Mouse (Mus musculus): Measurements from ENCODE around the gene Gmeb1. TPM values are rescaled to one million over a fixed set of nuclear protein-coding genes. Genes with fewer than 3 reads are reported as not detected.
"Not testable (repeated sequence)": the region's sequence is repeated elsewhere in the genome, so short reads cannot be mapped to it uniquely, and the experiment has no call there.

The Gmeb1 gene
- polyA plus RNA-seq, 1 experiment, result 1.8 TPM

- Histone ChIP-seq H3K4me1 (ENCODE audit: control insufficient read depth) (peaks cover 29% of the 10 kb centered on the region), H3K27me3 (ENCODE audit: control insufficient read depth) (no peaks in the 10 kb centered on the region), H3K4me3 (replicated peaks) (peak overlapping the region; percentile 68), H3K36me3 (ENCODE audit: control insufficient read depth) (no peaks in the 10 kb centered on the region), H3K9me3 (ENCODE audit: control insufficient read depth, low read length) (no peaks in the 10 kb centered on the region)
- no peak for TF ChIP-seq GATA1 (IDR thresholded peaks at IDR 0.05; ENCODE audit: low read length)
- no peak for TF ChIP-seq TAL1 (IDR thresholded peaks at IDR 0.05; ENCODE audit: low read length)
Observed at GRCm38 (mm10) chr4:132301965-132302938, 40.9 kb upstream of the Gmeb1 start.

- Histone ChIP-seq H3K4me1 (ENCODE audit: control insufficient read depth) (peaks cover 29% of the 10 kb centered on the region), H3K9me3 (ENCODE audit: control insufficient read depth, low read length) (no peaks in the 10 kb centered on the region), H3K27me3 (ENCODE audit: control insufficient read depth) (no peaks in the 10 kb centered on the region), H3K36me3 (ENCODE audit: control insufficient read depth) (no peaks in the 10 kb centered on the region), H3K4me3 (replicated peaks) (no peak overlapping the region)
- TF ChIP-seq GATA1 (IDR thresholded peaks at IDR 0.05; ENCODE audit: low read length) (no peak), TAL1 (IDR thresholded peaks at IDR 0.05; ENCODE audit: low read length) (no peak)
Observed at GRCm38 (mm10) chr4:132301486-132301885, 40.1 kb upstream of the Gmeb1 start.

- TF ChIP-seq TAL1 (IDR thresholded peaks at IDR 0.05; ENCODE audit: low read length) (no peak), GATA1 (IDR thresholded peaks at IDR 0.05; ENCODE audit: low read length) (no peak)
- no peak overlapping the region for H3K4me3 ChIP-seq (replicated peaks)
- peaks cover 9% of the 10 kb centered on the region for H3K36me3 ChIP-seq (ENCODE audit: control insufficient read depth)
- H3K4me1 ChIP-seq (ENCODE audit: control insufficient read depth), result peaks cover 24% of the 10 kb centered on the region
- no peaks in the 10 kb centered on the region for H3K27me3 ChIP-seq (ENCODE audit: control insufficient read depth)
- no peaks in the 10 kb centered on the region for H3K9me3 ChIP-seq (ENCODE audit: control insufficient read depth, low read length)
Observed at GRCm38 (mm10) chr4:132299849-132300248, 38.4 kb upstream of the Gmeb1 start.

GRCm38 (mm10) chr4:132295696-132296390, 34.4 kb upstream of the Gmeb1 start:
- peaks cover 49% of the 10 kb centered on the region for H3K36me3 ChIP-seq (ENCODE audit: control insufficient read depth)
- H3K27me3 ChIP-seq (ENCODE audit: control insufficient read depth), result no peaks in the 10 kb centered on the region
- TF ChIP-seq TAL1 (IDR thresholded peaks at IDR 0.05; ENCODE audit: low read length), result no peak
- TF ChIP-seq GATA1 (IDR thresholded peaks at IDR 0.05; ENCODE audit: low read length), result no peak
- H3K9me3 ChIP-seq (ENCODE audit: control insufficient read depth, low read length), result peaks cover 5% of the 10 kb centered on the region
- H3K4me1 ChIP-seq (ENCODE audit: control insufficient read depth), result peaks cover 12% of the 10 kb centered on the region
- no peak overlapping the region for H3K4me3 ChIP-seq (replicated peaks)

GRCm38 (mm10) chr4:132293682-132294240, 32.4 kb upstream of the Gmeb1 start:
- H3K4me3 ChIP-seq (replicated peaks), result no peak overlapping the region
- TF ChIP-seq TAL1 (IDR thresholded peaks at IDR 0.05; ENCODE audit: low read length), result no peak
- TF ChIP-seq GATA1 (IDR thresholded peaks at IDR 0.05; ENCODE audit: low read length), result no peak

GRCm38 (mm10) chr4:132292988-132293387, 31.6 kb upstream of the Gmeb1 start:
- H3K4me3 ChIP-seq (replicated peaks), result no peak overlapping the region
- H3K36me3 ChIP-seq (ENCODE audit: control insufficient read depth), result peaks cover 70% of the 10 kb centered on the region

More at GRCm38 (mm10) chr4:132293682-132294240, 32.4 kb upstream of the Gmeb1 start:
- H3K36me3 ChIP-seq (ENCODE audit: control insufficient read depth), result peaks cover 68% of the 10 kb centered on the region
- no peaks in the 10 kb centered on the region for H3K27me3 ChIP-seq (ENCODE audit: control insufficient read depth)
- peaks cover 12% of the 10 kb centered on the region for H3K4me1 ChIP-seq (ENCODE audit: control insufficient read depth)
- peaks cover 10% of the 10 kb centered on the region for H3K9me3 ChIP-seq (ENCODE audit: control insufficient read depth, low read length)

GRCm38 (mm10) chr4:132291624-132292335, 30.4 kb upstream of the Gmeb1 start:
- Histone ChIP-seq H3K36me3 (ENCODE audit: control insufficient read depth) (peaks cover 81% of the 10 kb centered on the region), H3K9me3 (ENCODE audit: control insufficient read depth, low read length) (peaks cover 10% of the 10 kb centered on the region), H3K27me3 (ENCODE audit: control insufficient read depth) (no peaks in the 10 kb centered on the region), H3K4me3 (replicated peaks) (no peak overlapping the region), H3K4me1 (ENCODE audit: control insufficient read depth) (peaks cover 12% of the 10 kb centered on the region)
- TF ChIP-seq TAL1 (IDR thresholded peaks at IDR 0.05; ENCODE audit: low read length) (no peak), GATA1 (IDR thresholded peaks at IDR 0.05; ENCODE audit: low read length) (no peak)

More at GRCm38 (mm10) chr4:132292988-132293387, 31.6 kb upstream of the Gmeb1 start:
- Histone ChIP-seq H3K4me1 (ENCODE audit: control insufficient read depth) (peaks cover 12% of the 10 kb centered on the region), H3K27me3 (ENCODE audit: control insufficient read depth) (no peaks in the 10 kb centered on the region), H3K9me3 (ENCODE audit: control insufficient read depth, low read length) (peaks cover 10% of the 10 kb centered on the region)
- TF ChIP-seq GATA1 (IDR thresholded peaks at IDR 0.05; ENCODE audit: low read length) (no peak), TAL1 (IDR thresholded peaks at IDR 0.05; ENCODE audit: low read length) (no peak)

GRCm38 (mm10) chr4:132291056-132291455, 29.7 kb upstream of the Gmeb1 start:
- no peak overlapping the region for H3K4me3 ChIP-seq (replicated peaks)
- H3K9me3 ChIP-seq (ENCODE audit: control insufficient read depth, low read length), result peaks cover 13% of the 10 kb centered on the region
- peaks cover 88% of the 10 kb centered on the region for H3K36me3 ChIP-seq (ENCODE audit: control insufficient read depth)
- no peak for TF ChIP-seq TAL1 (IDR thresholded peaks at IDR 0.05; ENCODE audit: low read length)
- TF ChIP-seq GATA1 (IDR thresholded peaks at IDR 0.05; ENCODE audit: low read length), result no peak
- peaks cover 12% of the 10 kb centered on the region for H3K4me1 ChIP-seq (ENCODE audit: control insufficient read depth)
- no peaks in the 10 kb centered on the region for H3K27me3 ChIP-seq (ENCODE audit: control insufficient read depth)

GRCm38 (mm10) chr4:132288840-132289239, 27.4 kb upstream of the Gmeb1 start:
- Histone ChIP-seq H3K36me3 (ENCODE audit: control insufficient read depth) (peaks cover 89% of the 10 kb centered on the region), H3K9me3 (ENCODE audit: control insufficient read depth, low read length) (peaks cover 13% of the 10 kb centered on the region)
- not testable (repeated sequence) for H3K4me3 ChIP-seq (replicated peaks); H3K4me1 ChIP-seq (ENCODE audit: control insufficient read depth); H3K27me3 ChIP-seq (ENCODE audit: control insufficient read depth)
